Mouse (Mus musculus): Measurements from ENCODE around the gene Gnaq. TPM values are rescaled to one million over a fixed set of nuclear protein-coding genes. Genes with fewer than 3 reads are reported as not detected.

Gene Gnaq
- total and polyA plus RNA-seq, 3 experiments = 8.1 to 12.9 (median 8.2) TPM

DNA sequence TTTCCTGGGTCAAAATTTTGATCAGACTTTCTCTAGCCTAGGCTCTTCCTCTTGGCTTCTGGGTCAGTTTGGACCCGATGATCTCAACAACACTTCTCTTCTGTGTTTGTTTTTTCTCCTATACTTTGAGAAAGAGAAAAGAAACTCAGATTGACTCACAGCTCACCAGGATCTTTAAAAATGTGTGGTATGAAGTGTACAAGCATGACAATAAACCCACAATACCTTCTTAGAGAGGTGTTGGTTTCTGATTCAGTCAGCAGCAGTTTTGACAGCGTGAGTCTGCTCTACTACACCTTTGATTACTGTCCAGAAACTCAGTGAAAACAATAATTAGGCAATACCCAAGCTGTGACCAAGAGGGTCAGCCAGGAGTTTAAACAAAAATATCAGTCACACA is 122.7 kb downstream of the Gnaq start:
- H3K9ac ChIP-seq (ENCODE audit: insufficient read depth, low read depth) = no peak overlapping the region
- peaks cover 20 to 61% of the 10 kb centered on the region in 2 experiments for H3K4me1 ChIP-seq (ENCODE audit: control insufficient read depth in 1 of 2, insufficient read depth in 2 of 2)
- no peak for DNase-seq (ENCODE audit: extremely low read depth)
- no peak overlapping the region for H3K4me3 ChIP-seq (replicated peaks in 1 of 3; ENCODE audit: low read depth in 2 of 3, low read length in 2 of 3, poor library complexity in 1 of 3)
- dilution Hi-C loops (cut with MboI; ENCODE audit: extremely low pct_ligation_motif_present, extremely low pct_unique_long_range_greater_than_20kb, low sequenced_read_pairs) (no loop called here), in situ Hi-C loops (cut with MboI; ENCODE audit: low pct_ligation_motif_present, low pct_unique_long_range_greater_than_20kb, low sequenced_read_pairs) (no loop called here)
- H3K27me3 ChIP-seq (replicated peaks) = no peaks in the 10 kb centered on the region
- H3K4me2 ChIP-seq (ENCODE audit: insufficient read depth, low read depth, poor library complexity, severe bottlenecking) = no peak overlapping the region
- H3K27ac ChIP-seq (ENCODE audit: insufficient read depth, low read depth) = no peak overlapping the region
- H3K9me3 ChIP-seq (replicated peaks; ENCODE audit: low read length) = no peaks in the 10 kb centered on the region
- TF ChIP-seq TCF12 (IDR thresholded peaks at IDR 0.05; ENCODE audit: low read depth, low read length) (no peak), JUN (IDR thresholded peaks at IDR 0.05; ENCODE audit: insufficient read depth, low read depth, low read length) (0 out of 2 replicates have a peak, but pooled peaks have one; percentile 10), UBTF (IDR thresholded peaks at IDR 0.05; ENCODE audit: low read depth, low read length) (no peak), GABPA (IDR thresholded peaks at IDR 0.05; ENCODE audit: insufficient replicate concordance, low read depth, low read length) (no peak), MAX (IDR thresholded peaks at IDR 0.05; ENCODE audit: low read length) (no peak), ETS1 (conservative IDR thresholded peaks at IDR 0.05; ENCODE audit: low read depth, low read length) (no peak), JUND (conservative IDR thresholded peaks at IDR 0.05; ENCODE audit: low read depth, low read length) (no peak), IRF4 (IDR thresholded peaks at IDR 0.05; ENCODE audit: low read depth, low read length) (peak; percentile 30; the same call in 1 of the 2 replicates), USF2 (conservative IDR thresholded peaks at IDR 0.05; ENCODE audit: low read depth, low read length) (no peak), NRF1 (IDR thresholded peaks at IDR 0.05; ENCODE audit: low read depth, low read length) (no peak), RCOR1 (conservative IDR thresholded peaks at IDR 0.05; ENCODE audit: low read depth, low read length) (no peak), ZMIZ1 (IDR thresholded peaks at IDR 0.05; ENCODE audit: low read depth, low read length) (no peak), KAT2A (IDR thresholded peaks at IDR 0.05; ENCODE audit: insufficient replicate concordance, low read length) (no peak), SMC3 (IDR thresholded peaks at IDR 0.05; ENCODE audit: low read depth, low read length) (no peak), RAD21 (IDR thresholded peaks at IDR 0.05; ENCODE audit: low read depth, low read length) (no peak), PAX5 (IDR thresholded peaks at IDR 0.05; ENCODE audit: low read length) (no peak), SIN3A (IDR thresholded peaks at IDR 0.05; ENCODE audit: low read length) (no peak), CHD2 (IDR thresholded peaks at IDR 0.05; ENCODE audit: low read length) (no peak), BHLHE40 (IDR thresholded peaks at IDR 0.05; ENCODE audit: low read depth, low read length) (peak; percentile 38; the same call in 1 of the 2 replicates), CTCF (conservative IDR thresholded peaks at IDR 0.05 in 1 of 2, IDR thresholded peaks at IDR 0.05 in 1 of 2; ENCODE audit: low read depth in 2 of 2, low read length in 2 of 2) (no peak), HCFC1 (IDR thresholded peaks at IDR 0.05; ENCODE audit: low read depth, low read length) (no peak)
- no peaks in the 10 kb centered on the region; the same call in 1 of the 2 replicates for H3K79me2 ChIP-seq (replicated peaks; ENCODE audit: control insufficient read depth, extremely low read depth, insufficient read depth, poor library complexity, severe bottlenecking)
- H3K36me3 ChIP-seq (replicated peaks in 1 of 2; ENCODE audit: control insufficient read depth in 1 of 2, insufficient read depth in 1 of 2, low read length in 1 of 2) = peaks cover 0 to 27% of the 10 kb centered on the region in 2 experiments

DNA sequence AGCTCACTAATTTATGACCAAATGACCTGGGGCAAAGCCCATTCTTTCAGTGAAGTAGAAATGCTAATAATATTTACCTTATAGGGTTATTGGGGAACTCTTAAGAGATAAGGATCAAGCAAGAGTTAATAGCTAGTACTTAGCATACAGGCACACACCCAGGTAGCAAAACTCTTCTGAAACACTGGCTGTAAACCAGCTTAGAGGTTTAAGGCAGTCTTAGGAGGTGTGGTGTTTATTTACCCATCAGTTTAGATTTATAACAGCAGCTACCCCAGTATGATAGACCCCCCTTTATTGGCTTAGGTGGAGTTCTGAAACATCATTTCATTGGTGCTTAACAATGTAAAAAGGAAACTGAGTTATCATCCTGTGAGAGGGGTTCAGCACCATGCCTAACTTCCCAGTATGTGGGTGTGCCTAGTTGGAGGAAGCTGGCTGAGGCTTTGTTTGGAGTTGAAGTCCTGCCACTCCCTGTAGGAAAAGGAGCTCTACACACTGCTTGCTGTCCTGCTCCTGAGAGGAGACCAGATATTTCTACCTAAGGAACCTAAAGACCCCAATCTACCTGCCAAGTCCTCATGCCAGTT is 126.2 kb downstream of the Gnaq start:
- Histone ChIP-seq H3K4me3 (replicated peaks in 1 of 3; ENCODE audit: low read depth in 2 of 3, low read length in 2 of 3, poor library complexity in 1 of 3) (no peak overlapping the region), H3K9ac (ENCODE audit: insufficient read depth, low read depth) (no peak overlapping the region), H3K27me3 (replicated peaks) (no peaks in the 10 kb centered on the region), H3K79me2 (replicated peaks; ENCODE audit: control insufficient read depth, extremely low read depth, insufficient read depth, poor library complexity, severe bottlenecking) (no peaks in the 10 kb centered on the region), H3K4me2 (ENCODE audit: insufficient read depth, low read depth, poor library complexity, severe bottlenecking) (no peak overlapping the region), H3K4me1 (ENCODE audit: control insufficient read depth in 1 of 2, insufficient read depth in 2 of 2) (peaks cover 3 to 50% of the 10 kb centered on the region in 2 experiments), H3K36me3 (replicated peaks in 1 of 2; ENCODE audit: control insufficient read depth in 1 of 2, insufficient read depth in 1 of 2, low read length in 1 of 2) (peaks cover 3 to 41% of the 10 kb centered on the region in 2 experiments), H3K9me3 (replicated peaks; ENCODE audit: low read length) (no peaks in the 10 kb centered on the region), H3K27ac (ENCODE audit: insufficient read depth, low read depth) (no peak overlapping the region)
- in situ Hi-C loops (cut with MboI; ENCODE audit: low pct_ligation_motif_present, low pct_unique_long_range_greater_than_20kb, low sequenced_read_pairs) (no loop called here), dilution Hi-C loops (cut with MboI; ENCODE audit: extremely low pct_ligation_motif_present, extremely low pct_unique_long_range_greater_than_20kb, low sequenced_read_pairs) (no loop called here)
- TF ChIP-seq MAX (IDR thresholded peaks at IDR 0.05; ENCODE audit: low read length) (no peak), EP300 (IDR thresholded peaks at IDR 0.05; ENCODE audit: low read length) (no peak), ZKSCAN1 (IDR thresholded peaks at IDR 0.05; ENCODE audit: borderline replicate concordance, low read depth, low read length) (no peak)
- no peak for DNase-seq (ENCODE audit: extremely low read depth)

All from CH12.LX (cell line).